Mouse (Mus musculus) hindlimb bud, embryonic 11.5 days (tissue): ENCODE data around the gene Cst9.
A peak's percentile ranks its signal among the peaks of the same experiment; 100 is the strongest.

Experiments used
- DNase-seq: peaks from one replicate; pipeline ENCODE4 v3.0.0-alpha.2; 2012; ENCODE audit warnings: low read depth, low spot score; ENCODE audit errors: extremely low spot score

The Cst9 gene

GRCm38 (mm10) chr2:148875335-148875811 lies 40.4 kb downstream of the Cst9 start, which contains the start of gene Cst3:
Gene Cst3, minus strand, starts transcription at chr2:148875692.
- peak; percentile 46 for DNase-seq

GRCm38 (mm10) chr2:148877016-148877770 lies 42.2 kb downstream of the Cst9 start:
- no peak for DNase-seq

GRCm38 (mm10) chr2:148878641-148879130 lies 43.7 kb downstream of the Cst9 start:
- DNase-seq: no peak

GRCm38 (mm10) chr2:148879199-148879598 lies 44.3 kb downstream of the Cst9 start:
- no peak for DNase-seq

GRCm38 (mm10) chr2:148884738-148885137 lies 49.8 kb downstream of the Cst9 start:
- no peak for DNase-seq
